Mouse (Mus musculus) intestine, embryonic 16.5 days (tissue): ENCODE measurements around the gene Ets1. TPM values are rescaled to one million over a fixed set of nuclear protein-coding genes. Genes with fewer than 3 reads are reported as not detected.

Experiments used
- ATAC-seq: fragments of 200-750 bp; cut with Nextera tagmentation; 2 replicates; pipeline ENCODE4 v1.8.0; 2017; ENCODE audit warnings: moderate TSS enrichment, moderate library complexity
- H3K27ac ChIP-seq: fragments of 300-500 bp; sonication (generic); 2 replicates; pipeline ENCODE4 v1.5.1; 2014; ENCODE audit warnings: mild to moderate bottlenecking, low read length
- H3K27me3 ChIP-seq: fragments of 300-500 bp; sonication (generic); replicated peaks from 2 replicates; pipeline ENCODE4 v1.6.1; 2014; ENCODE audit warnings: low read length, control low read depth, mixed read lengths; ENCODE audit not compliant: control insufficient read depth, insufficient read depth
- H3K36me3 ChIP-seq: fragments of 300-500 bp; sonication (generic); 2 replicates; pipeline ENCODE4 v1.6.1; 2014; ENCODE audit warnings: low read length, control low read depth; ENCODE audit not compliant: control insufficient read depth, insufficient read depth
- H3K4me1 ChIP-seq: fragments of 300-500 bp; sonication (generic); 2 replicates; pipeline ENCODE4 v1.6.1; 2014; ENCODE audit warnings: low read length, control low read depth, mixed read lengths; ENCODE audit not compliant: control insufficient read depth, insufficient read depth
- H3K4me2 ChIP-seq: fragments of 300-500 bp; sonication (generic); 2 replicates; pipeline ENCODE4 v1.6.1; 2014; ENCODE audit warnings: low read depth, low read length, control low read depth
- H3K4me3 ChIP-seq: fragments of 300-500 bp; sonication (generic); 2 replicates; pipeline ENCODE4 v1.5.1; 2014; ENCODE audit warnings: mild to moderate bottlenecking, low read length
- H3K9ac ChIP-seq: fragments of 300-500 bp; sonication (generic); 2 replicates; pipeline ENCODE4 v1.6.1; 2014; ENCODE audit warnings: low read depth, low read length
- H3K9me3 ChIP-seq: fragments of 300-500 bp; sonication (generic); 2 replicates; pipeline ENCODE4 v1.6.1; 2016; ENCODE audit warnings: low read length, control low read depth; ENCODE audit not compliant: control insufficient read depth
- whole genome bisulfite sequencing: fragments of 180-500 bp; shearing (Covaris S2); extraction: QIAGEN DNeasy Blood & Tissue Kit; methylation state at CpG from one replicate; pipeline ENCODE4 v1.1.7; 2014; 5-methylcytosine and 5-hydroxymethylcytosine counted together
- polyA plus RNA-seq: library from polyadenylated mRNA; unstranded; fragments of >200 nt; fragmentation: Nextera tagmentation; extraction: Ambion mirVana; gene quantifications from 2 replicates; pipeline ENCODE4 v1.2.1, GENCODE M21; 2015

Ets1 gene
- polyA plus RNA-seq, 1 experiment from 2014 or later: 33.0 TPM

- Histone ChIP-seq H3K9ac (no peak overlapping the region), H3K4me1 (peaks cover 25% of the 10 kb centered on the region), H3K9me3 (no peaks in the 10 kb centered on the region), H3K36me3 (no peaks in the 10 kb centered on the region), H3K27me3 (no peaks in the 10 kb centered on the region), H3K27ac (no peak overlapping the region), H3K4me2 (no peak overlapping the region; the same call in 1 of the 2 replicates), H3K4me3 (no peak overlapping the region)
- WGBS: 48% methylated on average over 4 of the region's 4 CpGs
- ATAC-seq: no peak
Measured at GRCm38 (mm10) chr9:32702836-32703395, 66.9 kb downstream of the Ets1 start.

GRCm38 (mm10) chr9:32703976-32704745, 68.1 kb downstream of the Ets1 start:
- Histone ChIP-seq H3K4me2 (no peak overlapping the region), H3K9ac (no peak overlapping the region), H3K4me3 (no peak overlapping the region), H3K4me1 (peaks cover 24% of the 10 kb centered on the region), H3K27me3 (no peaks in the 10 kb centered on the region), H3K36me3 (no peaks in the 10 kb centered on the region), H3K27ac (no peak overlapping the region), H3K9me3 (no peaks in the 10 kb centered on the region)
- no peak for ATAC-seq
- WGBS: 77% methylated on average over 7 of the region's 7 CpGs

- Histone ChIP-seq H3K27ac (no peak overlapping the region), H3K4me2 (no peak overlapping the region), H3K36me3 (no peaks in the 10 kb centered on the region), H3K9me3 (no peaks in the 10 kb centered on the region), H3K4me3 (no peak overlapping the region), H3K4me1 (peaks cover 28% of the 10 kb centered on the region), H3K9ac (no peak overlapping the region), H3K27me3 (no peaks in the 10 kb centered on the region)
- ATAC-seq: peak; percentile 63
- WGBS: 40% methylated on average over 9 of the region's 9 CpGs
Measured at GRCm38 (mm10) chr9:32705827-32706478, 69.9 kb downstream of the Ets1 start.

GRCm38 (mm10) chr9:32707436-32707835, 71.4 kb downstream of the Ets1 start:
- Histone ChIP-seq H3K9ac (no peak overlapping the region), H3K27me3 (no peaks in the 10 kb centered on the region), H3K4me2 (no peak overlapping the region), H3K27ac (no peak overlapping the region), H3K36me3 (no peaks in the 10 kb centered on the region), H3K9me3 (no peaks in the 10 kb centered on the region), H3K4me1 (peaks cover 29% of the 10 kb centered on the region), H3K4me3 (no peak overlapping the region)
- no peak for ATAC-seq
- 62% methylated on average over 3 of the region's 3 CpGs for WGBS

- no peak for ATAC-seq
- H3K9ac ChIP-seq: no peak overlapping the region
- no peak overlapping the region for H3K27ac ChIP-seq
- H3K27me3 ChIP-seq: no peaks in the 10 kb centered on the region
- no peaks in the 10 kb centered on the region for H3K9me3 ChIP-seq
- 67% methylated on average over 6 of the region's 6 CpGs for WGBS
- no peaks in the 10 kb centered on the region for H3K36me3 ChIP-seq
- no peak overlapping the region for H3K4me2 ChIP-seq
- peaks cover 38% of the 10 kb centered on the region for H3K4me1 ChIP-seq
- no peak overlapping the region for H3K4me3 ChIP-seq
Measured at GRCm38 (mm10) chr9:32708491-32708890, 72.5 kb downstream of the Ets1 start.

GRCm38 (mm10) chr9:32709359-32709758, 73.3 kb downstream of the Ets1 start:
- H3K4me1 ChIP-seq: peaks cover 44% of the 10 kb centered on the region
- no peaks in the 10 kb centered on the region for H3K27me3 ChIP-seq
- no peaks in the 10 kb centered on the region for H3K36me3 ChIP-seq
- WGBS: 9% methylated on average over 5 of the region's 5 CpGs
- H3K9me3 ChIP-seq: no peaks in the 10 kb centered on the region
- H3K4me3 ChIP-seq: no peak overlapping the region
- 0 out of 2 replicates have a peak overlapping the region, but pooled peaks have one; percentile 9 for H3K4me2 ChIP-seq
- H3K9ac ChIP-seq: no peak overlapping the region
- 0 out of 2 replicates have a peak overlapping the region, but pooled peaks have one; percentile 27 for H3K27ac ChIP-seq
- 0 out of 2 replicates have a peak, but pooled peaks have one; percentile 35 for ATAC-seq

- 0 out of 2 replicates have a peak overlapping the region, but pooled peaks have one; percentile 27 for H3K27ac ChIP-seq
- 67% methylated on average over 17 of the region's 17 CpGs for WGBS
Measured at GRCm38 (mm10) chr9:32709764-32710734, 74.0 kb downstream of the Ets1 start.

GRCm38 (mm10) chr9:32710987-32711652, 75.1 kb downstream of the Ets1 start:
- Histone ChIP-seq H3K4me3 (no peak overlapping the region), H3K27me3 (no peaks in the 10 kb centered on the region), H3K4me1 (peaks cover 52% of the 10 kb centered on the region), H3K27ac (no peak overlapping the region), H3K36me3 (no peaks in the 10 kb centered on the region), H3K9me3 (no peaks in the 10 kb centered on the region), H3K4me2 (no peak overlapping the region), H3K9ac (no peak overlapping the region)
- 59% methylated on average over 12 of the region's 12 CpGs for WGBS
- ATAC-seq: no peak

More at GRCm38 (mm10) chr9:32709764-32710734, 74.0 kb downstream of the Ets1 start:
- no peaks in the 10 kb centered on the region for H3K9me3 ChIP-seq
- H3K36me3 ChIP-seq: no peaks in the 10 kb centered on the region
- ATAC-seq: no peak
- no peak overlapping the region for H3K9ac ChIP-seq
- 0 out of 2 replicates have a peak overlapping the region, but pooled peaks have one; percentile 9 for H3K4me2 ChIP-seq
- H3K4me1 ChIP-seq: peaks cover 45% of the 10 kb centered on the region
- no peaks in the 10 kb centered on the region for H3K27me3 ChIP-seq
- H3K4me3 ChIP-seq: no peak overlapping the region
